Mouse (Mus musculus) embryonic facial prominence, embryonic 12.5 days (tissue): Measurements from ENCODE around the gene Enthd1. TPM values are rescaled to one million over a fixed set of nuclear protein-coding genes. Genes with fewer than 3 reads are reported as not detected.
"Not testable (repeated sequence)": the region's sequence is repeated elsewhere in the genome, so short reads cannot be mapped to it uniquely, and the experiment has no call there.

Experiments used
- ATAC-seq: fragments of 200-750 bp; cut with Nextera tagmentation; 2 replicates; pipeline ENCODE4 v1.8.0; 2017; ENCODE audit not compliant: insufficient number of reproducible peaks, insufficient read depth, low FRiP score, low TSS enrichment
- H3K27ac ChIP-seq: fragments of 300-500 bp; sonication (generic); 2 replicates; pipeline ENCODE4 v1.5.1; 2016; ENCODE audit warnings: mild to moderate bottlenecking
- H3K27me3 ChIP-seq: fragments of 300-500 bp; sonication (generic); 2 replicates; pipeline ENCODE4 v1.6.1; 2016; ENCODE audit warnings: mild to moderate bottlenecking, moderate library complexity
- H3K36me3 ChIP-seq: fragments of 300-500 bp; sonication (generic); 2 replicates; pipeline ENCODE4 v1.6.1; 2016; ENCODE audit warnings: mild to moderate bottlenecking
- H3K4me1 ChIP-seq: fragments of 300-500 bp; sonication (generic); 2 replicates; pipeline ENCODE4 v1.6.1; 2016
- H3K4me2 ChIP-seq: fragments of 300-500 bp; sonication (generic); replicated peaks from 2 replicates; pipeline ENCODE4 v1.6.1; 2016; ENCODE audit warnings: mild to moderate bottlenecking, moderate library complexity
- H3K4me3 ChIP-seq: fragments of 300-500 bp; sonication (generic); 2 replicates; pipeline ENCODE4 v1.5.1; 2016; ENCODE audit warnings: mild to moderate bottlenecking
- H3K9ac ChIP-seq: fragments of 300-500 bp; sonication (generic); 2 replicates; pipeline ENCODE4 v1.6.1; 2016; ENCODE audit warnings: mild to moderate bottlenecking, moderate library complexity
- H3K9me3 ChIP-seq: fragments of 300-500 bp; sonication (generic); 2 replicates; pipeline ENCODE4 v1.6.1; 2016; ENCODE audit warnings: mild to moderate bottlenecking, moderate library complexity
- WGBS: fragments of 180-500 bp; shearing (Covaris S2); methylation state at CpG from one replicate; pipeline ENCODE4 v1.1.7; 2016; 5-methylcytosine and 5-hydroxymethylcytosine counted together
- polyA plus RNA-seq: library from polyadenylated mRNA; unstranded; fragments of >200 nt; fragmentation: Nextera tagmentation; extraction: Ambion mirVana; gene quantifications from 2 replicates; pipeline ENCODE4 v1.2.1, GENCODE M21; 2016

Enthd1 gene
- polyA plus RNA-seq, 1 experiment from 2014 or later: not detected

DNA sequence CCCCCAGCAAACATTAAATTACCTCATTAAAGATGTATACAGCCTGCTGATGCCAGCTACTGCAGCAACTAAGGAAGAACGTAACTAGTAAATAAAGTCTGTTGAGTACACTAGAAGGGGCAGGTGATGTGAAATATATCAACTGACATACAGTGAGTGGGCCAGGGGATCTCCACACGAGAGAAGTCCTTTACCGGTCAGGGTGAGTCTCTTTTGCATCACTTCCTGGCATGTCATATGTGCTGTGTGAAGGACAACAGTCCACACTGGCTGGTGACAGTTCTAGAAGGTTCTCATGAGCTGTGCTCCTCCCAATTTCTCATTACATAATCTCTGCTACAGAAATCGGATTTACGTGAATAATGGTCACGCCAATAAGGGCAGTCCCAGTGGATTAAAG is 27.8 kb upstream of the Enthd1 start:
- ATAC-seq: no peak
- no peaks in the 10 kb centered on the region for H3K27me3 ChIP-seq
- no peaks in the 10 kb centered on the region for H3K9me3 ChIP-seq
- no peak overlapping the region for H3K9ac ChIP-seq
- H3K27ac ChIP-seq: no peak overlapping the region
- WGBS: 73% methylated on average over 6 of the region's 6 CpGs
- H3K36me3 ChIP-seq: no peaks in the 10 kb centered on the region
- H3K4me1 ChIP-seq: peaks cover 5% of the 10 kb centered on the region
- H3K4me3 ChIP-seq: no peak overlapping the region
- no peak overlapping the region for H3K4me2 ChIP-seq

- ATAC-seq: no peak
- H3K9me3 ChIP-seq: no peaks in the 10 kb centered on the region
- no peak overlapping the region for H3K4me3 ChIP-seq
- H3K4me1 ChIP-seq: no peaks in the 10 kb centered on the region; the same call in 1 of the 2 replicates
- no peaks in the 10 kb centered on the region for H3K27me3 ChIP-seq
- WGBS: 86% methylated on average over 5 of the region's 5 CpGs
- H3K27ac ChIP-seq: no peak overlapping the region
- no peaks in the 10 kb centered on the region for H3K36me3 ChIP-seq
- H3K4me2 ChIP-seq: no peak overlapping the region
- H3K9ac ChIP-seq: no peak overlapping the region
Measured at GRCm38 (mm10) chr15:80590641-80591040, 25.7 kb upstream of the Enthd1 start.

DNA sequence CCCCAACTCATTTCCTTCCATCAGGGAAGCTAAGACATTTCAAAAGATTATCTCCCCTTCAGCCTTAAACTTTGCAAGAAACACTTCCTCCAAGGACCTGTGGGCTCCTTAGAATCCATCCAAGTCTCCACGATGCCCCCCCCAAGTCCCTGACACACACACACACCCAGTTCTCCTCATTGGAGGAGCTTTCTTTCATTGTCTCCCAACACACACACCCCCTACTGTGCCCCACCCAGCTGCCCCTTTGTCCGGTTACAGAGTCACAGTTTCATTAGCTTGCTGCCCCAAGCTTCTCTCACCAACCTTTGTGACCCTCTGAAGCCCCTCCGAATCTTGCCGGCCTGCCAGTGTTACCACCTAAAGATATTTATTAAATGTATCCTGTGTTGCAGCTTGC is 21.3 kb upstream of the Enthd1 start:
- H3K36me3 ChIP-seq: no peaks in the 10 kb centered on the region
- no peak overlapping the region for H3K4me3 ChIP-seq
- 0 out of 2 replicates have a peak, but pooled peaks cover 3% of the 10 kb centered on the region for H3K4me1 ChIP-seq
- 40% methylated on average over 4 of the region's 4 CpGs for WGBS
- no peak overlapping the region for H3K9ac ChIP-seq
- no peaks in the 10 kb centered on the region for H3K27me3 ChIP-seq
- no peak overlapping the region for H3K4me2 ChIP-seq
- no peak overlapping the region for H3K27ac ChIP-seq
- no peaks in the 10 kb centered on the region for H3K9me3 ChIP-seq
- no peak for ATAC-seq

GRCm38 (mm10) chr15:80582581-80583495 is 17.9 kb upstream of the Enthd1 start:
- 67% methylated on average over 19 of the region's 20 CpGs for WGBS
- no peak for ATAC-seq
- no peaks in the 10 kb centered on the region for H3K36me3 ChIP-seq
- H3K27me3 ChIP-seq: peaks cover 16% of the 10 kb centered on the region; the same call in 1 of the 2 replicates
- no peak overlapping the region for H3K9ac ChIP-seq
- no peak overlapping the region for H3K4me3 ChIP-seq
- no peak overlapping the region for H3K27ac ChIP-seq
- no peak overlapping the region for H3K4me2 ChIP-seq
- no peaks in the 10 kb centered on the region for H3K9me3 ChIP-seq
- H3K4me1 ChIP-seq: 0 out of 2 replicates have a peak, but pooled peaks cover 3% of the 10 kb centered on the region

DNA sequence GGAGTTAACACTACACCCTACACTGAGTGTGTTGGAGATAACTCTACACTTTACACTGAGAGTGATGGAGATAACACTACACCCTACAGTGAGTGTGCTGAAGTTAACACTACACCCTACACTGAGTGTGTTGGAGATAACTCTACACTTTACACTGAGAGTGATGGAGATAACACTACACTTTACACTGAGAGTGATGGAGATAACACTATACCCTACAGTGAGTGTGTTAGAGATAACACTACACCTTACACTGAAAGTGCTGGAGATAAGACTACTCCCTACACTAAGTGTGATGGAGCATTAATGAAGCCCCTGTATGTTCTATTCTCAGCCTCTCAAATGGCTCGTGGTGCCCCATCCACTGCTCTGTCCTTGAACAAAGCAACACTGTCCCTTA is 15.6 kb upstream of the Enthd1 start:
- peaks cover 26% of the 10 kb centered on the region for H3K27me3 ChIP-seq
- not testable (repeated sequence) for H3K4me2 ChIP-seq, H3K27ac ChIP-seq, H3K9me3 ChIP-seq, H3K36me3 ChIP-seq, H3K9ac ChIP-seq, H3K4me1 ChIP-seq, H3K4me3 ChIP-seq, ATAC-seq
- 75% methylated on average over 1 of the region's 1 CpGs for WGBS

GRCm38 (mm10) chr15:80579121-80579520 is 14.2 kb upstream of the Enthd1 start:
- Histone ChIP-seq H3K27ac (no peak overlapping the region), H3K4me1 (0 out of 2 replicates have a peak, but pooled peaks cover 3% of the 10 kb centered on the region), H3K36me3 (no peaks in the 10 kb centered on the region), H3K9me3 (no peaks in the 10 kb centered on the region), H3K27me3 (peaks cover 26% of the 10 kb centered on the region), H3K4me2 (no peak overlapping the region), H3K9ac (no peak overlapping the region), H3K4me3 (no peak overlapping the region)
- WGBS: 67% methylated on average over 3 of the region's 3 CpGs
- no peak for ATAC-seq

- WGBS: 19% methylated on average over 22 of the region's 22 CpGs
- no peak overlapping the region for H3K4me2 ChIP-seq
- H3K27me3 ChIP-seq: peaks cover 26% of the 10 kb centered on the region
Measured at GRCm38 (mm10) chr15:80577166-80577960, 12.4 kb upstream of the Enthd1 start.

GRCm38 (mm10) chr15:80576415-80576994 is 11.5 kb upstream of the Enthd1 start:
- Histone ChIP-seq H3K36me3 (no peaks in the 10 kb centered on the region), H3K27ac (no peak overlapping the region), H3K9me3 (no peaks in the 10 kb centered on the region), H3K4me1 (no peaks in the 10 kb centered on the region), H3K9ac (no peak overlapping the region), H3K4me2 (no peak overlapping the region), H3K4me3 (no peak overlapping the region), H3K27me3 (peaks cover 26% of the 10 kb centered on the region)
- 80% methylated on average over 11 of the region's 11 CpGs for WGBS
- no peak for ATAC-seq

More at GRCm38 (mm10) chr15:80577166-80577960, 12.4 kb upstream of the Enthd1 start:
- ATAC-seq: no peak
- H3K4me1 ChIP-seq: no peaks in the 10 kb centered on the region
- H3K4me3 ChIP-seq: no peak overlapping the region
- H3K9me3 ChIP-seq: no peaks in the 10 kb centered on the region
- no peaks in the 10 kb centered on the region for H3K36me3 ChIP-seq
- no peak overlapping the region for H3K9ac ChIP-seq
- H3K27ac ChIP-seq: no peak overlapping the region

- Histone ChIP-seq H3K4me3 (no peak overlapping the region), H3K27me3 (peaks cover 26% of the 10 kb centered on the region), H3K4me1 (no peaks in the 10 kb centered on the region), H3K36me3 (no peaks in the 10 kb centered on the region), H3K27ac (no peak overlapping the region), H3K9ac (no peak overlapping the region), H3K9me3 (no peaks in the 10 kb centered on the region), H3K4me2 (no peak overlapping the region)
- no peak for ATAC-seq
- 93% methylated on average over 13 of the region's 13 CpGs for WGBS
Measured at GRCm38 (mm10) chr15:80575817-80576370, 10.9 kb upstream of the Enthd1 start.

DNA sequence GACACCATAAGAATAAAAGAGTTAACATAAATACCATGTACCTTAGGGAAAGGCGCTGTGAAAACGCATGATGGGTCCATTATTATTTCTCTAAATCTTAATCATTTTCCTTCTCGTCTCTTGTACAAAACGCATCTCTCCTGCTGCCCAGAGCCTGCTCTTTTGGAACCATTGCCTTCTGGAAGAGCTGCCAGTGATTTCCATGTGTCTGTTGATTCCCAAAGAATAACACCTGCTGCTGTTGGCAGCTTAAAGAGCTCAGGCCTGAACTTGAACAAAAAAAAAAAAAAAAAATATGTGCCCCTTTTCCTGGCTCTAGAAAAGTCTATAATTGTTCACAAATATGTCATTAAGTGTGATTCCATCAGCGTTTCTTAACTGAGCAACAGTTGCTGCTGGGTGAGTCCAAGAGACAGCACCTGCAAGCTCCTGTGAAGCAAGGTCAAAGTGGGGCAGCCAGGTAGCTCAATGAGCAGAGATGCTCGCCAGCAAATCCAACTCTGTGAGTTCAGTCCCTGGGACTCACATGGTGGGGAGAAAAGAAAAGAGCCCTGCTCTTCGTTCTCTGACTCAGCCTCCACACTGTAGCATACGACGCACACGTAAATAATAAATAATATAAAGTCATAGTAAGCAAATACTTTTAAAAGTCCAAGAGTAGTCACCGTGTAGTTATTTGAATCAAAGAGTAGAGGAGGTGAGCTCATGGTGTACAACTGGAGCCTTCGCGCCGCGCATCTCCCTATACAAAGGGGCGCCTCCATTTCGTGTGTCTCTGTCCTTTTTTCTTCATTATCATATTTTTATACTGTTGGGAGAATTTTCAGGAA is 9.5 kb upstream of the Enthd1 start:
- H3K36me3 ChIP-seq: no peaks in the 10 kb centered on the region
- H3K4me3 ChIP-seq: no peak overlapping the region
- H3K9me3 ChIP-seq: no peaks in the 10 kb centered on the region
- WGBS: 91% methylated on average over 17 of the region's 17 CpGs
- H3K4me1 ChIP-seq: no peaks in the 10 kb centered on the region
- peaks cover 22% of the 10 kb centered on the region for H3K27me3 ChIP-seq
- no peak for ATAC-seq
- H3K9ac ChIP-seq: no peak overlapping the region
- no peak overlapping the region for H3K4me2 ChIP-seq
- no peak overlapping the region for H3K27ac ChIP-seq
